Mouse (Mus musculus) adrenal gland (tissue): ENCODE measurements around the gene Sco1.

Source experiments
- intact Hi-C: fragments of 180-260 bp; cut with DNase I; formaldehyde crosslinking; loops from one replicate; pipeline ENCODE4 v1.15.1; 2025
- microRNA-seq, 2 experiments: library from miRNA; unstranded; fragments of <30 nt; microRNA quantifications; one replicate each; pipeline ENCODE4; 2019

Sco1 gene

DNA sequence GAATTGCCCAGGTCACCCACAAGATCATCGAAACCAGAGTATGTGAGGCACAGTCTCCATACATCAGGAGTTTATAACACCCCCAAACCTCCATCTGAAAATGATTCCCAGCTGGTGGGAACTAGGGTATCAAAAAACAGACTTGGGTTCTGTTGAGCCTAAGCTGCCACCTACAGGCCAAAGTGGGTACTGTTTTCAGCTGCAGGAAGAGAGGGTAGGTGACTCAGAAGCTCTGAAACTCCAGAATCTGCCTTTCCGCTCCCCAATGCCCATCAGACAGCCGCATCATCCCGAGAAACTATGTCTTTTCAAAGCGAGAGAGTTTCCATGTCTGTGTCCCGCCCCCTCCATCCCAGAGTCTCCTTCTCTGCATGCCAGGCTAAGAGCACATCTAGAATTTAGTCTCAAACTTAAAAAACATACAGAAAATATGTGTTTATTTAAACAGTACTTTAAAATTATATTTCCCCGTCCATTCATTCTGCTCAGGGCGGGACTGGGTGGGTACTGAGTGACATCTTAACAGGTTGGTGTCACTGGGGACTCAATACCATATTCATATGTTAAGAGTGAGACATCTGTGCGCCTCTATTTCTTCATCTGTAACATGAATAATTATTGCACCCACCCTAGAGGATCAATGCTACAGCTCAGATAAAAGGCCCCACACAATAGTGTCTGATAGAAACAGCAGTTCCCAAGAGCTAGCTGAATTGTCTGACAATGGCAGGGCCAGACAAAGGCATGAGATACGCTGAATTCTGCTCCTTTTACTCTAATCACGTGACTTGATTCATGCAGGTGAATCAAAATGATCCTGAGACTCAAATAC, 59.8 kb downstream of the Sco1 start:
- intact Hi-C loops = loop anchor here (2.0 to 5.0 kb wide), 2 partner anchors 239 to 565 kb away; no protein-coding TSS in a partner anchor

DNA sequence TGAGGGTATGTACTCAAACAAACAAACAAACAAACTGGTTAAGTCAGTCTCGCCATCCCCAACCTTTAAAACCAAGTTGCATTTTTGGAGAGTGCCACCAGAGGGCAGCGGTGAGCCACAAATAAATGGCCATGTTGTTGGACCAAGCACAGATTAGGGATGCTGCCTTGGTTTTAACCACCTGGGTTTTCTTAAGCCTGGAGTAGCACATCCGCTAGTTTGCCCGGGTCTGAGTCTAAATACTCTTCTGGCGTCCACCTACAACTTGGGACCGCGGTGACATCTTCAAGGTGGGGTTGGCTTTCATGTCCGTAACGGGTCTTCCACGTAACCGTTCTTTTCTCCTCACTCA, 60.4 kb downstream of the Sco1 start:
- intact Hi-C loops = loop anchor here (1.0 to 5.0 kb wide), 3 partner anchors 121 to 564 kb away; no protein-coding TSS in a partner anchor

DNA sequence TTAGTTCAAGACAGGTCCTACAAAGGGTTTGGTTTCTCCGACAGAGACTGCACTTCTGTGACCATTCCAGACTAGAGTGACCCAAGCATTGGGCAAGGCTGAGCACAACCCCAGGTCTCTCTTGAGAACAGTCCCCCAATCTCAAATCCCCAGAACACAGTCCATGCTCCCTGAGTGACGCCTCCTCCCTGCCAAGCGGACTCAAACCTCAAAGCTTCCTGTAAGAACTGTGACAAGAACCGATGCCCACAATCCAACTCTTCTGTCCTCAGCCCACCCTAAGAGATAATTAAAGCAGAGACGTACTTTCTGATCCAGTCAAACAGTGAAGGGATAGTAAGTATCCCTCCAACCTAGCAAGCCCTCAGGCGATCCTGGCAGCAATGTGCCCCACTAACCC, 60.9 kb downstream of the Sco1 start:
- intact Hi-C loops = loop anchor here (1.0 to 5.0 kb wide), 3 partner anchors 121 to 564 kb away; no protein-coding TSS in a partner anchor

DNA sequence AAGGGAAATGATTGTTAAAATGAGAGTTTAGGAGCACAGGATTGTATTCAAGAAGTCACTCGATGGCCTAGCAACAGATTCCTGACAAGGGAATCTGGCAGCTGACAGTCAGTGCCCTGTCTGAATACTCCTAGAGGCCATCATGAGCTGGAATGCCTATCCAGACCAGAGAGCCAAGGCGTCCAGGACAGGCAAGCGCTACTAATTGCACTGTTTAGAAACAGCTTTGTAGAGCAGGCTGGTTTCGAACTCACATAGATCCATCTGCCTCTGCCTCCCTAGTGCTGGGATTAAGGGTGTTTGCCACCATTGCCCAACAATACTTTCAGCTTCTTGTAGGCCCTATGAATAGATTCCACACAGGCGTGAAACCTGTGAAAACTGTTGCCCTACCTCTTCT, 61.8 kb downstream of the Sco1 start:
- intact Hi-C loops = loop anchor here (5.0 kb wide), 1 partner anchor 563 kb away; no protein-coding TSS in a partner anchor

DNA sequence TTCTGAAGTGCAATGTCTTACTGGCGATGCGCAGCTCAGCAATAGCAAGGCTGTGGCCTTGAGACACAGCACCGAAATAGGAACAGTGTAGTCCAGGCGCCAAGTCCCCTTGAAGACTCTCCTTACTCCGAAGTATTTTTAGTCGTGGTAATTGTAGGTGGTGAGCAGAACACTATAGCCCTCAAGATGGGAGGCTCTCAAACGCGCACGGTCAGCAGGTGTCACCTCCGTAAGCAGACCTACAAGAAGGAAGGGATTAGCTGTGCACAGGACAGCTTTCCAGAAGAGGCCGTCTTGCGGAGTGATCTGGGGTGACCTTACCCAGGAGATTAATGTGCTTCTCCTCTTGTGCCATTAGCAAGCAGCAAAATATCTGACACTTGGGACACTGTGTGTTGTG, 62.4 kb downstream of the Sco1 start:
- intact Hi-C loops = loop anchor here (5.0 kb wide), 1 partner anchor 562 kb away; no protein-coding TSS in a partner anchor

Small RNAs within 50 kb of the gene (microRNA-seq; reads per million reads assigned to microRNA genes)
- gene Mir6923 = 0 reads per million in 2 experiments
